Comparison of ENCODE assay signal across 23 mouse cellular contexts in genomic region chr12:117632133-117632532, GRCm38 (mm10).
"Had no signal": no experiment of that assay in that cellular context is flagged by ENCODE, and none has a peak within 500 bp of the region (broad histone marks: within the 10 kb centered on the region; RNA-seq: fewer than 3 reads in every experiment).

No protein-coding gene starts in this region.

- H3K36me3 ChIP-seq: kidney, embryonic 15.5 days; limb, embryonic 10.5 days; limb, embryonic 13.5 days; liver, embryonic 12.5 days; liver, embryonic 15.5 days; lung, embryonic 15.5 days; midbrain, embryonic 12.5 days; midbrain, embryonic 15.5 days; neural tube, embryonic 12.5 days; neural tube, embryonic 15.5 days had no signal

- H3K9me3 ChIP-seq: kidney, embryonic 15.5 days; limb, embryonic 10.5 days; limb, embryonic 13.5 days; liver, embryonic 12.5 days; liver, embryonic 15.5 days; lung, embryonic 15.5 days; midbrain, embryonic 12.5 days; midbrain, embryonic 15.5 days; neural tube, embryonic 12.5 days; neural tube, embryonic 15.5 days had no signal

- H3K27me3 ChIP-seq: kidney, embryonic 15.5 days; limb, embryonic 13.5 days; liver, embryonic 12.5 days; liver, embryonic 15.5 days; lung, embryonic 15.5 days; midbrain, embryonic 12.5 days; midbrain, embryonic 15.5 days; neural tube, embryonic 12.5 days had no signal

- DNase-seq: kidney, adult 2 months; kidney, postnatal 10 days; kidney, postnatal 4 days; liver; right cerebral cortex, adult 18-20 months; right cerebral cortex, postnatal 14 days; right cerebral cortex, postnatal 4 days; thymus, adult 2 months; thymus, postnatal 14 days; thymus, postnatal 4 days had no signal

- H3K4me3 ChIP-seq: kidney, embryonic 15.5 days; limb, embryonic 10.5 days; limb, embryonic 13.5 days; liver, embryonic 12.5 days; liver, embryonic 15.5 days; lung, embryonic 15.5 days; midbrain, embryonic 12.5 days; midbrain, embryonic 15.5 days; neural tube, embryonic 12.5 days; neural tube, embryonic 15.5 days had no signal

- H3K4me2 ChIP-seq: kidney, embryonic 15.5 days; limb, embryonic 13.5 days; liver, embryonic 12.5 days; liver, embryonic 15.5 days; lung, embryonic 15.5 days; midbrain, embryonic 12.5 days; midbrain, embryonic 15.5 days; neural tube, embryonic 12.5 days; neural tube, embryonic 15.5 days had no signal

- H3K27ac ChIP-seq: kidney, embryonic 15.5 days; limb, embryonic 10.5 days; limb, embryonic 13.5 days; liver, embryonic 12.5 days; liver, embryonic 15.5 days; lung, embryonic 15.5 days; macrophage; midbrain, embryonic 12.5 days; midbrain, embryonic 15.5 days; neural tube, embryonic 12.5 days; neural tube, embryonic 15.5 days; stomach, postnatal 0 days had no signal

- ATAC-seq: intestine, postnatal 0 days; liver, embryonic 12.5 days; midbrain, embryonic 15.5 days had no signal

- H3K4me1 ChIP-seq: liver, embryonic 12.5 days; liver, embryonic 15.5 days; midbrain, embryonic 15.5 days had no signal

- H3K9ac ChIP-seq: kidney, embryonic 15.5 days; limb, embryonic 13.5 days; liver, embryonic 12.5 days; liver, embryonic 15.5 days; lung, embryonic 15.5 days; midbrain, embryonic 12.5 days; midbrain, embryonic 15.5 days; neural tube, embryonic 12.5 days; neural tube, embryonic 15.5 days had no signal
